Mouse (Mus musculus) effector memory CD4-positive, alpha-beta T cell, adult 5 months (primary cell): ENCODE results near the gene Ccdc173. TPM values are rescaled to one million over a fixed set of nuclear protein-coding genes. Genes with fewer than 3 reads are reported as not detected.

Experiments used
- polyA plus RNA-seq: library from polyadenylated mRNA; unstranded; fragments of 100-300 nt; shearing (Covaris generic); gene quantifications from one replicate; pipeline ENCODE4 v1.2.1, GENCODE M21; 2017

Ccdc173 gene
- 0.27 TPM for polyA plus RNA-seq

GRCm38 (mm10) chr2:69789429-69790069 lies at the start of gene Ccdc173, which contains the start of gene Phospho2:
Gene Ccdc173, minus strand, starts transcription at chr2:69789575.
Gene Phospho2, plus strand, starts transcription at chr2:69789623.

DNA sequence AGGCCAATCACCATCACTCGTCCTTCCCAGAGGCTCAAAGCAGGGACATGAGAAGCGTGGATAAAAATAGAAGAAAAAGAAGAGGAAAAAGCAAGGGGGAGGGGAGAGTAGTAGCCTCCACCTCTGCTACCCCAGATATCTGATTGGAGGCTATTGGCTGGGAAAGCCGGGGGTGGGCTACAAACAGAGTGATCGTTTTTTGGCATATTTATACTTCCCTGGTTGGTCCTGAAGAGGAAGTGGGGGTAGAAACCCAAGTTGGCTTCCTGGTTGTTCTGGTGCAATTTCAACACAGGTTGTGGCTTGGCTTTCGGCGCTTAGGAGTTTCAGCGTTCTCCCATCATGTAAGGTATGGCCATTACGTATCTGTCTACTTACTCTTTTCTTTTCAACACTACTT lies 32.3 kb upstream of the Ccdc173 start, which contains the start of gene Klhl23:
Gene Klhl23 (plus strand): TSS at position 234 of the 400 bp plus-strand sequence.

GRCm38 (mm10) chr2:69722273-69722649 lies 67.1 kb downstream of the Ccdc173 start, which contains the start of gene Ppig:
Gene Ppig, plus strand, starts transcription at chr2:69722545.

GRCm38 (mm10) chr2:69712981-69713625 lies 76.3 kb downstream of the Ccdc173 start, which contains the start of gene Fastkd1:
Gene Fastkd1, minus strand, starts transcription at chr2:69713516.

Other genes with a start within 250 kb of the Ccdc173 start
- gene Lrp2, start 203.5 kb downstream of the Ccdc173 start, polyA plus RNA-seq = not detected
- gene Bbs5, start 142.4 kb downstream of the Ccdc173 start, polyA plus RNA-seq = 0.67 TPM
- not detected for gene Klhl41, start 119.5 kb downstream of the Ccdc173 start, polyA plus RNA-seq
- gene Fastkd1, start 76.1 kb downstream of the Ccdc173 start, polyA plus RNA-seq = 9.9 TPM
- gene Ppig, start 67.0 kb downstream of the Ccdc173 start, polyA plus RNA-seq = 218 TPM
- gene Phospho2, start within 50 bp of the Ccdc173 start, polyA plus RNA-seq = 20.6 TPM
- not detected for gene Klhl23, start 32.4 kb upstream of the Ccdc173 start, polyA plus RNA-seq
- 318 TPM for gene Ssb, start 72.0 kb upstream of the Ccdc173 start, polyA plus RNA-seq
- 23.1 TPM for gene Mettl5, start 96.0 kb upstream of the Ccdc173 start, polyA plus RNA-seq
- gene Ubr3, start 107.7 kb upstream of the Ccdc173 start, polyA plus RNA-seq = 24.8 TPM
- gene Myo3b, start 249.6 kb upstream of the Ccdc173 start, polyA plus RNA-seq = 5.0 TPM